Mouse (Mus musculus): ENCODE measurements at regions not wholly inside any gene's neighbourhood (a gene's known extent, or its start where the extent isn't known, plus 50 kb on each side); places are given as distances from the start of the nearest gene placed in this dataset.

DNA sequence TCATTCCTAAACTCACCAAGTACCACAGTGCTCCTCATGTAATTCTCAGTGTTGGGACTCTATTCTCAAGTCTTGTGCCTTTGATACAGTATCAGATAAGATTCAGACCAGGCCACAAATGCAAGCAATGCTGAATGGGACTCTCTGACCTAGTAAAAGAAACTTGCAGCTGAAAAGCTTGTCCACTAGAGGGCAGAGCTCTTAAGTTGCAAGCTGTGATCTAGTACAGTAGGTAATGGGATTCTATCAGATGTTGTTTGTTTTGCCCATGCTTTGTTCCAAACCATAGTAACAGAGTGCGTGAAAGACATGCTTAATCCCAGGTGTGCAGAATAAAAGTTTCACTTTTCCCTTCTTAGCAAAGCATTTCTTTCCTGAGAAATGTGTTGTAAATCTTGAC is 383.2 kb upstream of the Chrm2 start:
- no peak for DNase-seq (ENCODE audit: low spot score)
- no peaks in the 10 kb centered on the region for H3K27me3 ChIP-seq (ENCODE audit: insufficient read depth, low read length)
- no peak overlapping the region for H3K4me3 ChIP-seq (ENCODE audit: low read depth, low read length)
- H3K4me1 ChIP-seq (ENCODE audit: insufficient read depth, low read depth, low read length), result no peaks in the 10 kb centered on the region
- H3K36me3 ChIP-seq (replicated peaks), result no peaks in the 10 kb centered on the region
- TF ChIP-seq POLR2AphosphoS5 (IDR thresholded peaks at IDR 0.05; ENCODE audit: insufficient replicate concordance, low read depth, low read length), result no peak
- no peak for TF ChIP-seq TAL1 (conservative IDR thresholded peaks at IDR 0.05; ENCODE audit: low read depth, low read length)
- no peak for TF ChIP-seq GATA1 (IDR thresholded peaks at IDR 0.05; ENCODE audit: borderline replicate concordance, low read length)
- peak; percentile 27; the same call in 1 of the 2 replicates for TF ChIP-seq CTCF (IDR thresholded peaks at IDR 0.05; ENCODE audit: low read depth, low read length)
- no peaks in the 10 kb centered on the region for H3K9me3 ChIP-seq (replicated peaks)
- no peak for ATAC-seq (ENCODE audit: extremely low read depth, insufficient number of reproducible peaks, low FRiP score, poor library complexity, severe bottlenecking)

DNA sequence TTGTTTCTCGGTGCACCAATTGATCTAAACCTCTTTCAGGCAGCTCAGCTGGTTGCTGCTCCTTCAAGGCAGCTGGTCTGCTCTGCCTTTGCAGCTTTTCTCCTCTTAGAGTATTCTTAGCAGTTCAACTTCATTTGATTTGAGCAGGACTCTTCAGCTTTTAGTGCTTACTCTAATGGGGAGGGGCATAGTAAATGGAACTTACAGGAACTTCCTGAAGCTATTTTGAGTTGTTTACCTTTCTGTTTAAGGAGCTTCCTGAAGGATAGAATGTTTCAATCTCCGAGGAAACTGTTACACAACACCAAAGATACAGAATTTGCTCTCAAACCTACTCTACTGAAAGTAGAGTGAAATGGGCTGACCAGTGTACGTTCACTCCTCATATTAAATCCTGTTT is 385.8 kb upstream of the Chrm2 start:
- DNase-seq (ENCODE audit: low spot score) (no peak), ATAC-seq (ENCODE audit: extremely low read depth, insufficient number of reproducible peaks, low FRiP score, poor library complexity, severe bottlenecking) (no peak)
- no peaks in the 10 kb centered on the region for H3K9me3 ChIP-seq (replicated peaks)
- TF ChIP-seq TAL1 (conservative IDR thresholded peaks at IDR 0.05; ENCODE audit: low read depth, low read length) (no peak), GATA1 (IDR thresholded peaks at IDR 0.05; ENCODE audit: borderline replicate concordance, low read length) (no peak)
- no peaks in the 10 kb centered on the region for H3K27me3 ChIP-seq (ENCODE audit: insufficient read depth, low read length)
- H3K4me3 ChIP-seq (ENCODE audit: low read depth, low read length), result no peak overlapping the region
- no peaks in the 10 kb centered on the region for H3K4me1 ChIP-seq (ENCODE audit: insufficient read depth, low read depth, low read length)
- H3K36me3 ChIP-seq (replicated peaks), result no peaks in the 10 kb centered on the region

DNA sequence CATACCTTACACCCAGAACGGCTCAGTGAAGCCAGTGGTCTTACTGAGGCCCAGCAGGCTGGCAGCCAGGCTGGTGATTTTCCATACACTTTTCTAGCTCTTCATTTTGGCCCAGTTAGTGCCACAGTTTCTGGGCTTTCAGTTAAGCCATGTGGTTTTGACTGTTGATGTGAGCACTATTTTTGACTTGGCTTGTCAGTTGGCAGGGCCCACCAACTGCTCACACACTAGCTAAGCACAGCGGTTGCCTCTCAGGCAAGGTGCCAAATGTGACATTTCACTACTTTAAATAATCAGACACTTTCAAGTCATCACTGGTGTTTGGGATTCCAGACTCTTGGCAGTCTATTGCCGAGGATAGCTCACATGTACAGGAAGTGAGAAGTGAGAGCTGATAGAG is 399.0 kb upstream of the Chrm2 start:
- Histone ChIP-seq H3K9me3 (replicated peaks) (no peaks in the 10 kb centered on the region), H3K4me1 (ENCODE audit: insufficient read depth, low read depth, low read length) (no peaks in the 10 kb centered on the region), H3K4me3 (ENCODE audit: low read depth, low read length) (no peak overlapping the region), H3K27me3 (ENCODE audit: insufficient read depth, low read length) (0 out of 2 replicates have a peak, but pooled peaks cover 5% of the 10 kb centered on the region), H3K36me3 (replicated peaks) (no peaks in the 10 kb centered on the region)
- TF ChIP-seq GATA2 (IDR thresholded peaks at IDR 0.05; ENCODE audit: borderline replicate concordance, low read depth, low read length), result no peak
- TF ChIP-seq CTCF (IDR thresholded peaks at IDR 0.05; ENCODE audit: low read depth, low read length), result no peak
- TF ChIP-seq POLR2AphosphoS5 (IDR thresholded peaks at IDR 0.05; ENCODE audit: insufficient replicate concordance, low read depth, low read length), result no peak
- TF ChIP-seq GATA1 (IDR thresholded peaks at IDR 0.05; ENCODE audit: borderline replicate concordance, low read length), result no peak
- TF ChIP-seq TAL1 (conservative IDR thresholded peaks at IDR 0.05; ENCODE audit: low read depth, low read length), result no peak
- ATAC-seq (ENCODE audit: extremely low read depth, insufficient number of reproducible peaks, low FRiP score, poor library complexity, severe bottlenecking), result no peak
- no peak for DNase-seq (ENCODE audit: low spot score)

DNA sequence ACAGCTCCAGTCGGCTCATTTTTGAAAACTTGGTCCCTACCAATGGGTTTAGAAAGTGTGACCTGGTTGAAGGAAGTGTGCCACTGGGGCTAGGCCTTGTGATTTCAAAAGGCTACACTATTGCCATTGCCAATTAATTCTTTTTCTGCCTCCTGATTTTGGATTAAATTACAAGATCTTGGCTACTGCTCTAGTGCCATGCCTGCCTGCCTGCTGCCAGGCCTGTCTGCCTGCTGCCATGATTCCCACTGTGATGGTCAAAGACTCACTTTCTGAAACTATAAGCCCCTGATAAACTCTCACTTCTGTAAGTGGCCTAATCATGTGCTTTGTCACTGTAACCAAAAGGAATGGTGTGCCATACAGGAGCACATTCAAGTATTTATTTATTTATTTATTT is 400.4 kb upstream of the Mtpn start:
- Histone ChIP-seq H3K36me3 (replicated peaks) (no peaks in the 10 kb centered on the region), H3K4me3 (ENCODE audit: low read depth, low read length) (no peak overlapping the region), H3K9me3 (replicated peaks) (no peaks in the 10 kb centered on the region), H3K27me3 (ENCODE audit: insufficient read depth, low read length) (no peaks in the 10 kb centered on the region), H3K4me1 (ENCODE audit: insufficient read depth, low read depth, low read length) (no peaks in the 10 kb centered on the region)
- no peak for TF ChIP-seq POLR2AphosphoS5 (IDR thresholded peaks at IDR 0.05; ENCODE audit: insufficient replicate concordance, low read depth, low read length)
- TF ChIP-seq TAL1 (conservative IDR thresholded peaks at IDR 0.05; ENCODE audit: low read depth, low read length), result no peak
- TF ChIP-seq CTCF (IDR thresholded peaks at IDR 0.05; ENCODE audit: low read depth, low read length), result no peak
- TF ChIP-seq GATA1 (IDR thresholded peaks at IDR 0.05; ENCODE audit: borderline replicate concordance, low read length), result no peak
- TF ChIP-seq GATA2 (IDR thresholded peaks at IDR 0.05; ENCODE audit: borderline replicate concordance, low read depth, low read length), result no peak
- no peak for DNase-seq (ENCODE audit: low spot score)
- ATAC-seq (ENCODE audit: extremely low read depth, insufficient number of reproducible peaks, low FRiP score, poor library complexity, severe bottlenecking), result no peak

DNA sequence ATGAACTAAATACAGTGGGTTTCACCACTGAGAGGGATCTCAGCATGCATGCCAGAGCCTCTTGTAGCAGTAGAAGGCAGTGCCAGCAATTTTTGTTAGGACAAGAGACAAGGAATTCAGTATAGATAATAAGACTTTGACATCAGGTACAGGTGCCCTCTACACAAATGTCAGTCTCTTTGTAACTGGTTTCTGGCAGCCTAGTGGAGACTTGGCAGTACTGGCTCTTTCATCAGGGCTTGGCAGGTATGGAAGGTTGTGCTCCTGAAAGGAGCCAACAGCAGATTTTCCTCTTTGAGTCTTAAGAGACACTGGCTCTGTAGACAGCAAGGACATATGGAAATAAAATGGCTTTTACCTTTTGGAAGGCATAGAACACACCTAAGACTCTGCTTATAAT is 384.5 kb upstream of the Mtpn start:
- Histone ChIP-seq H3K27me3 (ENCODE audit: insufficient read depth, low read length) (no peaks in the 10 kb centered on the region), H3K36me3 (replicated peaks) (no peaks in the 10 kb centered on the region), H3K4me3 (ENCODE audit: low read depth, low read length) (no peak overlapping the region), H3K4me1 (ENCODE audit: insufficient read depth, low read depth, low read length) (no peaks in the 10 kb centered on the region), H3K9me3 (replicated peaks) (no peaks in the 10 kb centered on the region)
- DNase-seq (ENCODE audit: low spot score), result no peak
- ATAC-seq (ENCODE audit: extremely low read depth, insufficient number of reproducible peaks, low FRiP score, poor library complexity, severe bottlenecking), result no peak
- TF ChIP-seq TAL1 (conservative IDR thresholded peaks at IDR 0.05; ENCODE audit: low read depth, low read length) (no peak), GATA1 (IDR thresholded peaks at IDR 0.05; ENCODE audit: borderline replicate concordance, low read length) (no peak), POLR2AphosphoS5 (IDR thresholded peaks at IDR 0.05; ENCODE audit: insufficient replicate concordance, low read depth, low read length) (no peak), GATA2 (IDR thresholded peaks at IDR 0.05; ENCODE audit: borderline replicate concordance, low read depth, low read length) (no peak)

DNA sequence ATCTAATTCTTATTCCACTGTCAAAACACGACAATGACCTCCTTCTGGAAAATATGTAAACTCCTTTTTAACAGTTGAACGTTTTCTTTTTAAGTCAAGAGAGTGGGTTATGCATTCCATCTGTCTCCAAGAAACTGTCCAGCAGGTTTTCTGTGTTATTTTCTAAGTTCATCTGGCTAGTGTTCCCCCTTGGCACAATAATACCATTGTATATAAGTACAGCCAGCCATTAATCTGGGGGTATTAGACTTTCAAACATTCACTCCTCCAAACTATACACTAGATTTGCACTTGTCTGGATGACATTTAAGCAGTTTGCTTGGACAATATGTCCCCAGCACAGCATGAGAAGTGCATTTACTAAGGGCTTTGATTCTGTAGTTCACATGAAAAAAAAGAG is 358.3 kb upstream of the Mtpn start:
- TF ChIP-seq GATA2 (IDR thresholded peaks at IDR 0.05; ENCODE audit: borderline replicate concordance, low read depth, low read length) (no peak), CTCF (IDR thresholded peaks at IDR 0.05; ENCODE audit: low read depth, low read length) (no peak), TAL1 (conservative IDR thresholded peaks at IDR 0.05; ENCODE audit: low read depth, low read length) (no peak), POLR2AphosphoS5 (IDR thresholded peaks at IDR 0.05; ENCODE audit: insufficient replicate concordance, low read depth, low read length) (no peak), GATA1 (IDR thresholded peaks at IDR 0.05; ENCODE audit: borderline replicate concordance, low read length) (no peak)
- DNase-seq (ENCODE audit: low spot score) (no peak), ATAC-seq (ENCODE audit: extremely low read depth, insufficient number of reproducible peaks, low FRiP score, poor library complexity, severe bottlenecking) (no peak)
- Histone ChIP-seq H3K27me3 (ENCODE audit: insufficient read depth, low read length) (no peaks in the 10 kb centered on the region), H3K4me1 (ENCODE audit: insufficient read depth, low read depth, low read length) (no peaks in the 10 kb centered on the region), H3K9me3 (replicated peaks) (no peaks in the 10 kb centered on the region), H3K4me3 (ENCODE audit: low read depth, low read length) (no peak overlapping the region), H3K36me3 (replicated peaks) (no peaks in the 10 kb centered on the region)

DNA sequence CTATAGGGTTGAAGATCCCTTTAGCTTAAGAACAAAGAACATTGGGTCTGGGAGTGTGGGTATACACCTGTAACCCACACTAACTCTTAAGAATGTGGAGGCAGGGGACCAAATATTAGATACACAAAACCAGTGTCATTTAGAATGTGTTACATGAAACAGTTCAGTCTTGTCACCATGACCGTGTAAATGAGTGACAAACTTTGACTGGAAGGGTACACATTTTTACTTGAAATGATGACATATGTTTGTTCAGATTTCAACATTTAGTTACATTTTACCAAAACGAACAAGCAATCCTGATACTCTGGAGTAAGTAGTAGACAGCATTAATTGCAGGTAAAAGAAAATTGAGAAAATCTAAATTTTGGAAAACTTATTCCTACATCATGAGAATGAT is 356.0 kb upstream of the Mtpn start:
- Histone ChIP-seq H3K4me1 (ENCODE audit: insufficient read depth, low read depth, low read length) (no peaks in the 10 kb centered on the region), H3K4me3 (ENCODE audit: low read depth, low read length) (no peak overlapping the region), H3K27me3 (ENCODE audit: insufficient read depth, low read length) (no peaks in the 10 kb centered on the region), H3K36me3 (replicated peaks) (no peaks in the 10 kb centered on the region), H3K9me3 (replicated peaks) (no peaks in the 10 kb centered on the region)
- ATAC-seq (ENCODE audit: extremely low read depth, insufficient number of reproducible peaks, low FRiP score, poor library complexity, severe bottlenecking) (no peak), DNase-seq (ENCODE audit: low spot score) (no peak)
- no peak for TF ChIP-seq CTCF (IDR thresholded peaks at IDR 0.05; ENCODE audit: low read depth, low read length)
- no peak for TF ChIP-seq POLR2AphosphoS5 (IDR thresholded peaks at IDR 0.05; ENCODE audit: insufficient replicate concordance, low read depth, low read length)
- no peak for TF ChIP-seq GATA1 (IDR thresholded peaks at IDR 0.05; ENCODE audit: borderline replicate concordance, low read length)
- TF ChIP-seq TAL1 (conservative IDR thresholded peaks at IDR 0.05; ENCODE audit: low read depth, low read length), result no peak
- no peak for TF ChIP-seq GATA2 (IDR thresholded peaks at IDR 0.05; ENCODE audit: borderline replicate concordance, low read depth, low read length)
